Mouse (Mus musculus) left cerebral cortex, postnatal 36 days (tissue): ENCODE data around the gene Gm49368. TPM values are rescaled to one million over a fixed set of nuclear protein-coding genes. Genes with fewer than 3 reads are reported as not detected.

Experiments used
- DNase-seq, 2 experiments: peaks; one replicate each; pipeline ENCODE4 v3.0.0; 2021 to 2022; ENCODE audit warnings: low spot score in 2 of 2, mixed read lengths in 1 of 2
- intact Hi-C: fragments of 180-260 bp; cut with DNase I; formaldehyde crosslinking; loops from one replicate; pipeline ENCODE4 v1.15.1; 2025
- total RNA-seq, 2 experiments: library from RNA; stranded (reverse); gene quantifications; 2 replicates each; pipeline ENCODE4 v1.2.3; 2021

The Gm49368 gene
- total RNA-seq, 2 experiments from 2014 or later = not detected

DNA sequence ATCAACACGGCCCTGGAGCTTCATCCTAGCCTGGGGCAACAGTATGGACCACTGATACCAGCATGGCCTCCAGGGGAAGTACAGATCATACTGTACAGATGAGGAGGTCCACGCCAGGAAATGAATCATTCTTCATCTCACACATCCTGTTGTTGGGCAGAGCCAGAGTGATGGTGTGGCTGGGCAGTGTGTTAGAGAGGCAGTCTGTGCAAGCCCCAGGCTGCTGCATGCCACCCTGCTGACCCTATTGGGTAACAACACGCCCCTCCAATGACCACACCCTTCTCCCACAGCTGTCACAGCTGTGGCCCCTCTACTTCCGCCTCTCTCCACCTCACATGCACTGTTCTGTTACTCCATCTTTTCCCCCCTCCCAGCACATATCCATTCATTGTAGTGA lies 11.7 kb upstream of the Gm49368 start:
- DNase-seq = no peak
- intact Hi-C loops = no loop called here

DNA sequence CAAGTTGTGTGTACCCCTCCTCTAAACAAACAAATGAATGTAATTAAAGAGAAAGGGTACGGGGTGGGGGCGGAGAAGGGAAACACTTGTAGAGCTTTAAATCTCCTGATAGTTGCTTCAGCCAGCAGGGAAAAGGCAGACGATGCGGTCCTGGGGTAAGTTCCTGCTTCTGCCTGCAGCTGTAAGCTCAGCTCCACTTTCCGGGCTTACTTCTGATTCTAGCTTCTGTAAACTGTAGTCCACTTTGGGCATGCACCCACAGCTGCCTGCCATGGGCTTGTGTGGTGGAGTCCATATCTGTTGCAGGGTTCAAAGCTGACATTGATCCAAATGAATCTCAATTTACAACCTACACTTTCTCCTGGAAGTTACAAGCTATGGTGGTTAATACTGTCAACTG lies 9.4 kb upstream of the Gm49368 start:
- DNase-seq = no peak
- intact Hi-C loops = no loop called here

DNA sequence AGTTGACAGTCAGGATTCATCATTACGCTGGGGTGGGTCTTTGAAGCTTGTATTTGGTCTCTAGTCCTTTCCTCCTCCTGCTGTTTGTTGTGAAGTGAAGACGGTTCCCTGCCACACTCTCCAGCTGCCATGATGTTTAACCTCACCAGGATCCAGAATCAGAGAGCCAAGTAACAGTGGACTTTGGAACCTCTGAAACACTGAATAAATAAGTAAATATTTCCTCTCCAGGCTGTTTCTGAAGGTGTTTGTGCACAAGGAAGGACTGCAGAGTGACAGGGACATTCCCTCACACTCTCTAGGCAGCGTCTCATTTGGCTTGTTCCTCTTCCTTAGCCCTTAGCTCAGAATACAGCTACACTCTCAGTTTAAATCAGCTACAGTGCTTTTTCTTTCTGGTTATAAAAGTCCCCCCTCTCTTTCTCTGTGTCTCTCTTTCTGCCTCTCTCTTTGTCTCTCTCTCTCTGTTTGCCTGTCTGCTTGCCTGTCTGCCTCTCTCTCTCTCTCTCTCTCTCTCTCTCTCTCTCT lies 5.5 kb upstream of the Gm49368 start:
- no peak for DNase-seq
- intact Hi-C loops = no loop called here

DNA sequence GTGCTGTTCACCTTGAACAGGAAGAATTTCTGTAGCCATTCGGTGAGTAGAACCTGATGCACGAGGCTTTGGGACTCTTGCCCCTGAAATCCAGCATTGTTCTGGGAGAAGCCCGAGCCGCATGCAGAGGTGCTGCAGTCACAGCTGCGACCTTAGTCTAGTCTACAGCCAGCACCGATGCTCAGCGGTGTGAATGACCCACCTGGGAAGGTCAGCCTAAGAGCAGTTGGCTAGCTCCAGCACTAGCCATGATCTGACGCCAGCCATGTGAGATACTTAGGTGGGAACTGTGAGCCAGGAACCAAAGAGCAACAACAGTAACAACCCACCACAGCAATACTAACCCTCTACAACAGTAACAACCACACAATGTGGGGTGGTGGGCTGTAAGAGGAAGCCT lies 4.6 kb upstream of the Gm49368 start:
- no peak for DNase-seq
- intact Hi-C loops = no loop called here

DNA sequence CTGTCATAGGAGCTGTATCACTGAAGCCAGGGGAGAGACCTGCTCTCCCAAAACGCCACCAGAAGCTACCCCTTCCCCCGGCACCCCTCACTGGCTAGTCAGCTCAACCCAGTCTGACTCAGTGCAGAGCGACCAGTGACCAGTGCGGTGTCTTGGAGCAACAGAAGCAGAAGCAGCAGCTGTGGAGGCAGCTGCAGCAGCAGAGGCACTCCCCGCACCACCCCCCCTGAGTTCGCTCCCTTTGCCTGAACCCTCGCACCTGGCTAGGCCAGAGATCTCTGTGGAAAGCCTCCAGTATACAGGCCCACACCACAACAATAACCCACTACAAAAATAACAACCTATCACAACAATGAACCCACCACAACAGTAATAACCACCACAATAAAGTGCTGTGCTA lies 3.9 kb upstream of the Gm49368 start:
- intact Hi-C loops = no loop called here
- DNase-seq = no peak

DNA sequence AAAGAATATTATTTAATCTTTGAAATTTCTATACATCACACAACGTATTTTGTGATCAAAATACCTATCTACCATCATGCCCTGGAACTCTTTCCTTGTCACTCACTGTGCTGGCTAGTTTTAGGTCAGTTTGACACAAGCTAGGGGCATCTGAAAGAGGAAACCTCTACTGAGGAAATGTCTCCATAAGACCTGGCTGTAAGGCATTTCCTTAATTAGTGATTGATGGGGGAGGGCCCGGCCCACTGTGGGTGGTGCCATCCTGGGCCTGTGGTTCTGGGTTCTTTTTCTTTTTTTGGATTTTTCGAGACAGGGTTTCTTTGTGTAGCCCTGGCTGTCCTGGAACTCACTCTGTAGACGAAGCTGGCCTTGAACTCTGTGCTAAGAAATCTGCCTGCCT lies 3.4 kb upstream of the Gm49368 start:
- intact Hi-C loops = no loop called here
- DNase-seq = no peak

DNA sequence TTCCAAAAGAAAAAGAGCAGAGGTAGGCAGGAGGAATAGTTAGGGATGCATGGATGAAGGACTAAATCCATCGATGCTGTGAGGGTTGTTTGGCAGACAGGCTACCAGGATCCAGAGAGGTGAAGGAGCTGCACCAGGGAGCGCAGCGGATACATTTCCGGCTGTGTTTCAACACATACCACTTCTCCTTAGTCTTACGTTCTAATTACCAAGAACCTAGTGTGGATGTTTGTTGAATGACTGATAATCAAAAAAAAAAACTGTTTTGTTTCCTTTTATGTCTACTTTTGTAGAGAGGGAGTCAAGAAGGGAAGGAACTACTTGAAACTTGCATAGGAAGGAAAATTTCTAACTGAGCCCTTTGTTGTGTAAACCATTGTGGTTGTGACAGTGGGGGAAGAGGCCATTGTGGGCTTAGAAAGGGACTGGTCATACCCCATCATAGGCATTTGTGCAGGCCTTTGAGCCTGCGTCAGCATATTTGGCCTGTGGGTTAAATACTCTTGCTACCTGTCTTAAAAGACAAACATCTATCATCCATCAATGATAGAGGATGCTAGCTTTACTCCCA lies 813 bp downstream of the Gm49368 start:
- intact Hi-C loops = no loop called here
- DNase-seq = no peak

DNA sequence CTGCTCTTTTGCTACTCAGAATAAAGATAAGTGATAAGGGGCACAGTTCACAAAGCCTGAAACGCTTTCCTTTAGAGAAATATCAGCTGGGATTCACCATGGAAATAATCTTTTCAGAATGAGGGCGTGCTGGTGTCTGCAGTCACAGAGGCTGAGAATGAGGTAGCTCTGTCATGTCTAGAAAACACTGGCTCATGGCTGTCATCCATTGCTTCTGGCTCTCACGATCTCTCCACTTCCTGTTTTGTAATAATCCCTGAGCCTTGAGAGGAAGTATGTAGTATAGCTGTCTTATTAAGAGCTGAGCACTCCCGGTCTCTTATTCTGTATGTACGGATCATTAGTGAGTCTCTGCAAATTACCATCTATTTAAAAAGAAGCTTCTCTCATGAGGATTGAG lies 3.1 kb downstream of the Gm49368 start:
- DNase-seq = no peak
- intact Hi-C loops = no loop called here

DNA sequence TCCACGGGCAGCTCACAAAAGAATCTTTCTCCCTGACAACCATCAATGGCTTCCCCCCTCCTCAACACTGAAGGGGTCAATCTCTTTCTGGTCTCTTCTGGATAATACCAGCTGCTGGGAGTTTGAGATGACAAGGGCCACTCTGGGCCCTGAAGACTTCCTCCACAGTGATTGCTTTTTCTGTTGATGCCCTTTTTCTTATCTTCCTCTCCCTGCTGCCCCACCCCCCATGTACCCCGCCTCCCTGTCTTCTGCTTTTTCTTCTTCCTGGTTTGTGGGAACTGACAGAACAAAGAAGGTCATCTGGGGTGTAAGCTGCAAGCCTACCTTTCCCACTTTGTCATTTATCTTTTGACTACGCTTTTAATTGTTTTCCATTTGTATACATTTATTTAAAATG lies 5.4 kb downstream of the Gm49368 start:
- no peak for DNase-seq
- intact Hi-C loops = no loop called here

DNA sequence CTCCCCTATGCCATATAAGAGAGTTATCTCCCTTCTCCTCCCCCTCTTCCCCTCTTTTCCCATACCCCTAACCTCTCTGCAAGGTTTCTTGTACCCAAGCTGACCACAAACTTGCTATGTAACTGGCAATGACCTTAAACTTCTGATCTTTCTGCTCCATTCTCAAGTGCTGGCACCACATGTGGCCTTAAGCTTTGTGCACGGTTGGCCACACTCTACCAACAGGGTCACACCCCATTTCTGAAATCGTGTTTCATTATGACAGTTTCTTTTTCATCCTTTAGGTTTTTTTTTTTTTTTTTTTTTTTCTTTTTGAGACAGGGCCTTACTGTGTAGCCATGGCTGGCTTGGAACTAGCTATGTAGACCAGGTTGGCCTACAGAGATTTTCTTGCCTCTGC lies 7.4 kb downstream of the Gm49368 start:
- no peak for DNase-seq
- intact Hi-C loops = no loop called here

DNA sequence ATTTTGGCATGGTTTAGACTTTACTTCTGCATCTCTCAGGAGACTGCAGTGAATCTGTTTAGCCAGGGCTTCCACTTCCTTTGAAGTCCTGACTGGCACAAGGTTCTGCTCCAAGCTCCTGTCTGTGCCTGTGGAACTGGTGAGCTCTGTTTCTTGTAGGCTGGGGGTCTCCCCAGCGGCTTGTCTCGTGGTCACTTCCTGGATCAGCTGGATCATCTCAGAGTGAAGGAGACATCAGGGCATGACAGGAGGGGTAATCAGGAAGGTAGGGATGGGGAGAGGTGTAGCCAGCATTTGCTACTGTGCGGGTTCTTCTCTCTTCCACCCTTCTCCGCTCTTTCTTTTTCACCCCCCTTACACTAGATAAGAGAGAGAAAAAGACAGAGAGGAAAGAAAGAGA lies 9.3 kb downstream of the Gm49368 start:
- intact Hi-C loops = no loop called here
- DNase-seq = no peak

DNA sequence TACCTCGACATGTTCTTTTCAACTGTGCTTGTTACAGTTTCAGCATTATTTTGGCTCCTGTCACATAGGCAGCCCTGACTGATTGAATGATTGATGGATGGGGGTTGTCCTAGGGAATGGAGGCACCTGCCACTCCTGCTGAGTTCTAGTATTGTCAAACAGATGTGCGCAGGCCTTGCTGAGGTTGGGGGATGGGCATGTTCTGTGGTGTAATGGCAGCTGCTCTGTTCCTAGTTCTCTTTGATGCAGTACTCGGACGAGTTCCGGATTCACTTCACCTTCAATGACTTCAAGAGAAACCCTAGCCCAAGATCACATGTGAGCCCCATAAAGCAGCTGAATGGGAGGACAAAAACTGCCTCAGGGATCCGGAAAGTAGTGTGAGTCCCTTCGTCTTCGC lies 17.5 kb downstream of the Gm49368 start:
- intact Hi-C loops = no loop called here
- no peak for DNase-seq

DNA sequence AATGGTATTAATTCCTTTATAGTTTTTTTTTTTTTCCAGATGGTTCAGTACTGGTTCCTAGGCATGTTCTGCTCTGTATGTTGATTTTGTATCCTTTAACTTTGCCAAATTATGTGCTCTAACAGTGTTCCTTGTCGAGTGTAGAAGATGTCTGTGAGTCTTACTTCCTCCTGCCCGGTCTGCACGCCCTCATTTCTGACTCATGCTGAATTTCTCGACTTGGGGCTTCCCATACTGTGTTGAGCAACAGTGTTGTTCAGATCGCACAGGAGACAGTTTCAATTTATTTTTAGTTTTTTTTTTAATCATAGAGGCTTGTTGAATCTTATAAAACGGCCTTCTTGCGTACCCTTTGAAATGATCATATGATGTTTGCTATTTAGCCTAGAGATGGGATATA lies 26.7 kb downstream of the Gm49368 start:
- DNase-seq = no peak
- intact Hi-C loops = no loop called here

DNA sequence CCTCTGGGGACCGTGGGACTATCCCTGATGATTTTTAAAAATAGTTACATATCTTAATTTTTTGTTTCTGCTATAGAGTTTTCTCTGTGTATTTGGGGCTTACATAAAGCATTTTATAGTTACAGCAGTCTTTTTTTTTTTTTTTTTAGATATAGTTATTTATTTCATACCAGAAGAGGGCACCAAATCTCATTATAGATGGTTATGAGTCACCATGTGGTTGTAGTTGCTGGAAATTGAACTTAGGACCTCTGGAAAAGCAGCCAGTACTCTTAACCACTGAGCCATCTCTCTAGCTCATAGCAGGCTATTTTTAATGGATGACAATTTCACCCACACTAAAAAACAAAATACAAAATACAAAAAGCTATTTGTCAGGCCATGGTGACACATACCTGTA lies 35.7 kb downstream of the Gm49368 start:
- DNase-seq = no peak
- intact Hi-C loops = loop anchor here (2.0 kb wide), 1 partner anchor 111 kb away; no protein-coding TSS in a partner anchor

DNA sequence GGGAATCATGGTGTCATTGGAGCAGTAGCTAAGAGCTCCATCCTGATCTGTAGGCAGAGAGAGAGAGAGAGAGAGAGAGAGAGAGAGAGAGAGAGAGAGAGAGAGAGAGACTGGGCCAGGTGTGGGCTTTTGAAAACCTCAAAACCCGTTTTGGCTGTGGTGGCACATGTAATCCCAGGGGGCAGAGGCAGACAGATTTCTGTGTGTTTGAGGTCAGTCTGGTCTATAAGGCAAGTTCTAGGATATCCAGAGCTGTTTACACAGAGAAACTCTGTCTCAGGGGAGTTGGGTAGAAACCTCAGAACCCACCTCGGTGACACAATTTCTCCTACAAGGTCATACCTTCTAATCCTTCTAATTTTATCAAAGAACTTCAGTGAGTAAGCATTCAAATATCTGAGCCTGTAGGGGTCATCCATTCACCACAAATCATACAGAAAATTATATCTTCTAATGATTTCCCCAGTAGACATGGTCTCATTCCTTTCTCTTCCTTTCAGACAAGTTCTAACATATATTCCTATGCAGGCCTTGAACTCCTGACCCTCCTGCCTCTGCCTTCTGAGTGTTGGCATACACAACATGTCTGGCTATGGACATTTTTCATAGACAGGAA lies 38.4 kb downstream of the Gm49368 start:
- intact Hi-C loops = no loop called here
- DNase-seq = no peak

DNA sequence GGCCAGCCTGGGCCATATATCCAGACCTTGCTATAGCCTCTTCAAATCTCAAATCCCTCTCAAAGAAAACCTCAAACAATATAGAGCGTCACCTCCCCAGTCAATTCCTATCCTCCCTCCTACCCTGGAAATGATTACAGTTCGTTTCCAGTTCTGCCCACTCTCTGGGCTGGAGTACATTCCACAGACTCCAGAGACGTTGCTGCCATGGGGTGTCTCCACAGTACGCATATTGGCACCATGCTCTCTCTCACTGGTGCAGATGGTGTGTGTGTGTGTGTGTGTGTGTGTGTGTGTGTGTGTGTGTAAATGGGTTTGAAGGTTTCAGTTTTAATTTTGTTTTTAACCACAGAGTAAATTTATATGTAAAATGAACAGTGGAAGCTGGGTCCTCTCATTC lies 42.8 kb downstream of the Gm49368 start:
- intact Hi-C loops = no loop called here
- peak; percentile 9 to 22 for DNase-seq

DNA sequence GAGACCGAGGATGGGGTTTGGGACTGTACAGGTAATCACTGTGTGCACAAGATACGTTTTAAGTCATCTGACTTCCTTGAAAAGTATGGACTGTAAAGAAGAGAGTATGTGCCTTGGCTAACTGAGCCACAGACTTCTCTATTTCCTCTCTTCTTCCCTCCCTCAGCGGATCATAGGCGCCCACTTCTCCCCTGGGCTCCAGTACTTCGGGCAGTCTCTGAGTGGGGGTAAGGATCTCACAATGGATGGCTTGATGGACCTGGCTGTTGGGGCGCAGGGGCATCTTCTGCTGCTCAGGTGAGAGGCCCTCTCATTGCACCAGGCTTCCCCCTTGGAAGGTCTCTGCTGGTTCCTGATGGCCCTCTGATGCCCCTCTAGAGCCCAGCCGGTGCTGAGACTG lies 45.0 kb downstream of the Gm49368 start:
- intact Hi-C loops = no loop called here
- DNase-seq = no peak

DNA sequence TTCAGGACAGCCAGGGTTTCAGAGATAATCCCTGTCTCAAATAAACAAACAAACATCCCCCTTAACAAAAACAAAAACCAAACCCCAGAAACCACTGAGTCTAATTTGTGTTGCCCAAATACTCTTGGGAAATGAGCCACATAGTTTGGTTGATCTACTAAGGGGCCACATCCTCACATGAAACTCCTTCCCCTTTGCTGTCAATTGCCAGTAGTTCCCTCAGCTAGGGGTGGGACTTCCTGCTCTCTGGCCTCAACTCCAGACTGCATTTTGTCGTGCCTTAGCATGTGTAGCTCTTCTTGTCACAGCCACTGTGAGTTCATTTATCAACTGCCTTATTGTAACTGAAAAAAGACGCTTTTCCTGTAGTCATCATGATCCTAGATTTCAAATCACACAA lies 47.8 kb downstream of the Gm49368 start:
- DNase-seq = no peak
- intact Hi-C loops = no loop called here

DNA sequence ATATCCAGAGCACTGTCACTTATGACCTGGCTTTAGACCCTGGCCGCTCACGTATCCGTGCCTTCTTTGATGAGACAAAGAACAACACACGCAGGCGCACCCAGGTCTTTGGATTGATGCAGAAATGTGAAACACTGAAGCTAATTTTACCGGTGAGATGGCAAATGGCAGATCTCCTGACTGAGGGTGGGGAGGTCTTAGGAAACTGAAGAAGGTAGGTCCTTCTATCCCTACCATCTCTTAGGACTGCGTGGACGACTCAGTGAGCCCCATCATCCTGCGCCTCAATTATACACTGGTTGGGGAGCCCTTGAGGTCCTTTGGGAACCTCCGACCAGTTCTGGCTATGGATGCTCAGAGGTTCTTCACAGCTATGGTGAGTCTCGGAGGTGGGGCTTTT lies 49.6 kb downstream of the Gm49368 start:
- no peak for DNase-seq
- intact Hi-C loops = no loop called here

DNA sequence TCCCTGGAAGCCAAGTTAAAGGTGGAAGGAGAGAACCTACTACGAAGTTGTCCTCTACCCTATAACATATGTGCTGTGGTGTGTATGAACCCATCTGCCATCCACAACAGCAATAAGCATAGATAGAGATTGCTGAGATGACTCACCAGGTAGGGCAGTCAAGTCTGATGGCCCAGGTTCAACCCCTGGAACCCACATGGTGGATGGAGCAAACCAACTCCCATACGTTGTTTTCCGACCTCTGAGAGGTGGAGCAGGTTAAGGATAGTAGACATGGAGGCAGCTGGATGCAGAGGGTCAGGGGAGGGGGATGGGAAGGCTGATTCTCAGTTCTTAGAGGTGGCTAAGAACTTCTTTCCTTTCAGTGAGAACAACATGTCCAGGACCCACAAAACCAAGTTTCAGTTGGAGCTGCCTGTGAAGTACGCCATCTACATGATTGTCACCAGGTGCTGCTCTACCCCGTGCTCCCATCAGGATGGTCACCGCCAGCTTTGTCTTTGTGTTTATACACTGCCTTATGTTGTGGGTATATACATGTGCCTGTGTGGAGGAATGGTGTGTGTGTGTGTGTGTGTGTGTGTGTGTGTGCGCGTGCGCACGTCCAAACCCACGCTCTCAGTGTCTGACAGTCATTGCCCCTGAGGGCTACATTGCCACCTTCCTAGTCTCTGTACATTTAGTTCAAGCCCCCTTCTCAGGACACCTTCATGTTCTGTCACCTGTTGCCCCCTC lies 52.1 kb downstream of the Gm49368 start:
- DNase-seq = no peak
- intact Hi-C loops = no loop called here
